Mouse (Mus musculus): ENCODE measurements around the gene Ndufb6.
A peak's percentile ranks its signal among the peaks of the same experiment; 100 is the strongest.
"Not testable (repeated sequence)": the region's sequence is repeated elsewhere in the genome, so short reads cannot be mapped to it uniquely, and the experiment has no call there.

The Ndufb6 gene

DNA sequence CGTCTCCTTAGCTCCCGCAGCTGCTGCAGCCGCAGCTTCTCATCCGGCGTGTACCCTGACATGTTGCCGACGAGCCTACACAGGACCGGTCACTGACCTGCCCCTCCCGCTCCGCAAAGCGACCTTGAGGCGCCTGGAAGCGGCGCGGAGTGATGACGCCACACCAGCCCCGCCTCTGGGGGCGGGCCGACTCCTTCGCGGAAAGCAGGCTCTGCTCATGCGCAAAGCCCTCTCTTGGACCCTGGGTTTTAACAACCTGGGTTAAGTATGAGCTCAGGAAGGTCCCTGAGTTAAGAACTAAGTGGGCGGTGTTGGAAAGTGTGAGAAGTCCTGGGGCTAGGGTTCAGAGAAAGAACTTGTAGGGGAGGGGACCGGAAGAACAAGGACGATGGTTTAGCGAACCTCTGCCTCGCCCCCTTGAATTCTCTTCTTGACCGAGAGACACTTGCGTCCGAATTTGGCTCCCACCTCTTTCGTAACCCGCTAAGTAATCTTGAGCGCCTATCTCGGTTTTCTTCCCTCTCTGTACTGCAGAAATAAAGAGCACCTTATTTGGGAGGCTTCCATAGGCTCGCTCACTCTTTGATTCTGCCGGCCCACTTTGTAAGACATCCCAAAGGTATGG, at the start of gene Ndufb6:
TSS of gene Ndufb6 (minus strand) at position 146 of the 625 bp plus-strand sequence.
- DNase-seq (ENCODE audit: low read depth): peak; percentile 97

GRCm38 (mm10) chr4:40327161-40327560, 47.9 kb upstream of the Ndufb6 start:
- DNase-seq (ENCODE audit: low read depth): no peak

DNA sequence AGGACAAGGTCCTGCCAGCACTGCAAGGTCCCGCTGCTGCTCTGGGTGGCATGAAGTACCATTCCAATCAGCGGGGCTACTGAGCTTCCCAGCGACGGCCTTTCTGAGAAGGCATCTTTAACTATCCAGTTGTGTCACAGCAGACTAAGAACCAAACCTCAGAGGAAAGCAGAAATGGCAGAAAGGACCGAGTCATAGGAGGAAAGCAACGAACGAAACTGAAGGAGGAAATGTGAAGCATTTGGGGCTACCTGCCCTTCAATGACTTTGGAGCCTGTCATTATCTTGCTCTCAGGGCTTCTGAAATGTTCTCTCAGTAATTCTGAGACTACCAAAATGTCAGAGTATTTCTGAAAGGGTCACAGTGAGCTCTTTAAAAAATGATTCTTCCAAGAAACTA, 45.4 kb upstream of the Ndufb6 start:
- no peak for DNase-seq (ENCODE audit: low read depth)

DNA sequence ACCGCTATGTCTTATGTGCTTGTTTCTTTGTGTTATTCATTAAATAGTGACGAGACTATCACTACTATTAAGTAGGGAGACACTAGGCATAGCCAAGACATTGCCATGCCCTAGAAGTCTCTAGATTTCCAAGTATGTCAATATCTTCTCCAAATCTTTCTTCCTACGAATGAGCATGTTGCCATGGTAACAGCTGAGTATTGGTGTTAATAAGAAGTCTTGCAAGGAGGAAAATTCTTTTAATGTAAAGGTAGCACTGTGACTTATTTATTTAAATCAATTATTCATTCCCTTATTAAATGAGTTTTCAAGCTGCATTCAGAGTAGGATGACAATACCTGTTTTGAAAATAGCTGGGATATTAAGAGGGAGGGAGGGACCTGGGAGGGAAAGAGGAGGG, 38.2 kb upstream of the Ndufb6 start:
- no peak for DNase-seq (ENCODE audit: low read depth)

DNA sequence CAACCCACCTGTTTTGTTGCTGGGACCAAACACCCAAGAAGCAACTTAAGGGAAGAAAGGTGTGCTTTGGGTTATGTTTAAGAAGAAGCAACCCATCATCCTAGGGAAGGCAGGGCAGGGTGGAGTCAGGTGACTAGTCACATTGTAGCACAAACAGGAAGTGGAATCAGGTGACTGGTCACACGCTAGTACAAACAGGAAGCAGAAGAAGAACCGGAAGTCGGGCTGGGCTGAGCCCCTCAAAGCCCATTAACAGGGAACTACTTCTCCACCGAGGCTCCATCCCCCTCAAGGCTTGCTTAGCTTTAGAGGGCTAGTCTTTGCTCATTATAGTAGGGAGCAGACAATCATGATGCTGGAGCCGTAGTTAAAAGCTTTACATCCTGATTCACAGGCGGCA, 33.8 kb upstream of the Ndufb6 start:
- DNase-seq (ENCODE audit: low read depth): no peak

DNA sequence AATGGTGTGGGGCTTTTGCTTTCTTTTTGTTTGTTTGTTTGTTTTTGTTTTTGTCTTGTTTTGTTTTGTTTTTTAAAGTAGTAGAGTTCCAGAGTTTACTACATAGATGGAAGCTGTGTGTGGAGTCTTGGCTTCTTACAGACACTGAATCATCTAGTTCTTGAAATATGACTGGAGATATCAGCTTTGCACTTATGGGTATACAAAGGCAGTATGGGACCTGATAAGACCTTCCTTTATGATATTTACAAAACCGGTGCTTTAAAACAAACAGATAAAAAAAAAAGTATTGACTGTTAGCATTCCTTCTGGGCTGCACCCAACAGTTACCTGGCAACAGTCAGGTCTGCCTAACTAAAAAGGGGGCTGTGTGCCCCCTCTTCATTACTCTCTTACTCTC, 33.0 kb upstream of the Ndufb6 start:
- DNase-seq (ENCODE audit: low read depth): no peak

DNA sequence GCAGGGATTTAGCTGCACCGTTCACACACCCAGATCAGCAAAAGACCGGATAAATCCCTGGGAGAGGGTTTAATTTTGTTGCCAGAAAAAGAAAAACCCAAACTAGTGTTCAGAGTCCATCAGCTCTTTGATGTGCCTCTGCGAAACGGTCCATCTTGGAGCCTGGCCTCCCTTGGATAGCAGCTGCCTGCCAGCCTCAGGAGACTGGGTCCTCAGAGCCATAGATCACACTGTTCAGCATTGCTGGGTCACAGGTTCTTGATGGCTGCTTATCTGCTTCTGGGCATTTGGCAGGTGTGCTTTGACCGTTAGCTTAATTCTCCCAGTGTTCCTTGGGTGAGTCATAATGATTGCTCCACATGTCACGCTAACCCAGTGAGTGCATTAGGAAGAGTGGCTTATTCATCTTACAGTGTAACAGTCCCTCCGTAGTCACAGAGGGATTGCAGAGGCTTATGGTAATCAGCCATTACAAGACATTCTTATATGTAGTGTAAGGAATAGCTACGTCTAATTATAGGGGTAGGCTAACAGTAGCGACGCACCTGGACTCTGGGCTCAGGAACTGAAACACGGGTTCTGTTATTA, 31.7 kb upstream of the Ndufb6 start:
- DNase-seq (ENCODE audit: low read depth): no peak

DNA sequence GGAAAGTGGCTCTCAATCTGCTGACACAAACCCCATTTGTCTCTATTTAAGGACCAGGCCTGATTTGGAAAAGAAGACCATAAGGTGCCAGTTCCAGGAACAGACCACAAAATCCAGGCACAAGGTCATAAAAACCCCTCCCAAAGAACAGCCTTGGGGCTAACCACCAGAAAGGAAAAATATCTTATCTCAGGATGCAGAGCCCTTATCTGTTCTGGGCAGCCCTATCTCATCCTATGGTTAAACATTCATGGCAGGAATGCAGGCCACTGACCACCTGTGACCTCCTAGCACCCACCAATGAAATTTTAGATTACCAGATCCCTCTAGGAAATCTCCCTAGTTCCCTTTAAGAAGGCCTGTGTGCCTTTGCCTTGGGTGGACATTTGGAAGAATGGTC, 30.5 kb upstream of the Ndufb6 start:
- no peak for DNase-seq (ENCODE audit: low read depth)

GRCm38 (mm10) chr4:40302445-40303125, 23.4 kb upstream of the Ndufb6 start:
- DNase-seq (ENCODE audit: low read depth): no peak

GRCm38 (mm10) chr4:40301076-40301789, 22.0 kb upstream of the Ndufb6 start:
- peak; percentile 77 for DNase-seq (ENCODE audit: low read depth)

GRCm38 (mm10) chr4:40299169-40299568, 19.9 kb upstream of the Ndufb6 start:
- no peak for DNase-seq (ENCODE audit: low read depth)

GRCm38 (mm10) chr4:40291511-40291910, 12.3 kb upstream of the Ndufb6 start:
- DNase-seq (ENCODE audit: low read depth): not testable (repeated sequence)

- DNase-seq (ENCODE audit: low read depth): no peak
Measured at GRCm38 (mm10) chr4:40289046-40289445, 9.8 kb upstream of the Ndufb6 start.

DNA sequence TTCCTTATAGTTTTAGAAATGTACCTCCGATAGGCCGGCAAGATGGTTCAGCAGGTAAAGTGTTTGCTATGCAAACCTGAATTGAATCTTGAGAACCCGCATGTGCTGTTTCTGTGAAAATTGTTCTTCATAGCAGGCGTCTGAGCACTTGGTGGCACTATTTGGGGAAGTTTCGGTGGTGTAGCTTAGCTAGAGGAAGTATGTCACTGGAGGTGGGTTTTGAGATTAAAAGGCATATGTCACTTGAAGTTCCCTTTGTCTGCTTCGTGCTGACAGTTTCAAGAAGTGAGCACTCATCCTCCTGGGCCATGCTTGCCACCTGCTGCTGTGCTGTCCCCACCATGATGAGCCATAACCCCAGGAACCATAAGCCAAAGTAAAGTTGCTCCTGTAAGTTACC, 8.2 kb upstream of the Ndufb6 start:
- no peak for DNase-seq (ENCODE audit: low read depth)

GRCm38 (mm10) chr4:40285582-40285981, 6.4 kb upstream of the Ndufb6 start:
- peak; percentile 88 for DNase-seq (ENCODE audit: low read depth)

GRCm38 (mm10) chr4:40278880-40279275, 343 bp downstream of the Ndufb6 start:
- DNase-seq (ENCODE audit: low read depth): no peak

- DNase-seq (ENCODE audit: low read depth): peak; percentile 97
Measured at GRCm38 (mm10) chr4:40269430-40270032, 9.7 kb downstream of the Ndufb6 start, which contains the start of the genes Smim27 and Topors. TSS of gene Smim27 (plus strand) at chr4:40269579. TSS of gene Topors (minus strand) at chr4:40269850.

GRCm38 (mm10) chr4:40268835-40269234, 10.4 kb downstream of the Ndufb6 start:
- no peak for DNase-seq (ENCODE audit: low read depth)

DNA sequence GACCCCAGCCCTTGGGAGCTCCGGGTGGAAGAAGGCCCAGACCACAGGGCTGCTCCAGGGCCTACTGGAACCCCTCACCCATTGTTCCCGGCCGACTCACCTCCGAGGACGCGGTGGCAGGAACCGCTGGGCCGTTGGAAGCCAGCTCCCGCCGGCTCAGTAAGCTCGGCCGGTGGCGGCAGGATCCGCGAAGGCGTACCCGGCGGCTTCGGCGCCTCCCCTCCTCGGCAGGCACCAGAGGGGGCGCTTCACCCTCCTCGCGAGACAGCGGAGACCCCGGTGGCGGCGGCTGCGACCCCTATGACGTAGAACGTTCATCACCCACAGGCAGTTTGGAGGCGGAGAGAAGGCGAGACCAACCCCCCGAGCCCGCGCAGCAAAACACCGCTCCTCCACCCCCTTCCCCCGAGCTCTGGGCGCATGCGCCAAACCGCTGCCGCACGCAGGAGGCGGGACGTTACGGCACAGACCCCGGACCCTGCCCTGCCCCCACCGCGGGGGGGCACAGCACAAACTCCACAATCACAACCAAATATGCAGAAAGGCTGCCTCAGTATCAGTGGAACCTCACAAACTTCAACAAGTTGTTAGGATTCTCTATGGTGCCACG, 10.9 kb downstream of the Ndufb6 start:
- peak; percentile 91 for DNase-seq (ENCODE audit: low read depth)

DNA sequence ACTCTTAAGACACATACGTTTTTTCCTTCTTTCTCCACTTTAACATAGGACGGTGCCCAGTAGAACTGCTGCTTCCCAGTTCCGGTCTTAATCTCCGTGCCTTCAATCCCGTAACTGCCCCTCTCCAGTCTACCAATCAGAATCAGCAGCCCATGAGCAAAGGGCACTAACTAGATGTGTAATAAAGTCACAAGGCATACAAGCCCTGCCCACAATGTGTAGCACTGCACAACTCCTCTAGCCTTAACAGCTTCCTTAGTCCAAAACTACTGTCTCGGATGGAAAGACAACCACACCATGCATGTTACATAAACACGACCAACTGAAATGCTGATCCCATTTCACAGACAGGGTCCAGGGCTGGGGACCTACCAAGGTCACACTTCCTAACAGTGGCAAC, 11.5 kb downstream of the Ndufb6 start:
- no peak for DNase-seq (ENCODE audit: low read depth)

DNA sequence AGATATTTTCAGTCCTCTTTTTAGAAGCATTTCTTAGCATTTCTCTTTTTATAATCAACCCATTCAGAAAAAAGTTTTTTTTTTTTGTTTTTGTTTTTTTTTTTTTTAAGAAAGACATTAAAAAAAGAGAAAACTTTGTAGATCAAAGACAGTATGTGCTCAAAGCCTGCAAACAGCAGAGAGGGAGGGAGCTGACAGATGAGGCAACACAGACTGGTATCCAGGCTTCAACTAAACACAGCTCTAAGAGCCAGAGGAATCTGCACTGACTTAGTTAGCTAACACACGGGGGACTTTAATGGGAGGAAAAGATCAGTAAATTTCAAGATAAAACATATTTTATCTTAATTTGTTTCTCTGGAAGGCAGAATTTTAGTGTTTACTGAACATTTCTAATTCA, 14.9 kb downstream of the Ndufb6 start:
- no peak for DNase-seq (ENCODE audit: low read depth)

Measured in naive thymus-derived CD4-positive, alpha-beta T cell, adult 2 months (primary cell).